Mouse (Mus musculus) ZHBTc4 (cell line): ENCODE data around the gene Ube2q2.
"Not testable (repeated sequence)": the region's sequence is repeated elsewhere in the genome, so short reads cannot be mapped to it uniquely, and the experiment has no call there.

Source experiments
- DNase-seq: peaks from one replicate; pipeline ENCODE4 v3.0.0-alpha.2; 2011; ENCODE audit warnings: low read depth, low spot score

Ube2q2 gene

DNA sequence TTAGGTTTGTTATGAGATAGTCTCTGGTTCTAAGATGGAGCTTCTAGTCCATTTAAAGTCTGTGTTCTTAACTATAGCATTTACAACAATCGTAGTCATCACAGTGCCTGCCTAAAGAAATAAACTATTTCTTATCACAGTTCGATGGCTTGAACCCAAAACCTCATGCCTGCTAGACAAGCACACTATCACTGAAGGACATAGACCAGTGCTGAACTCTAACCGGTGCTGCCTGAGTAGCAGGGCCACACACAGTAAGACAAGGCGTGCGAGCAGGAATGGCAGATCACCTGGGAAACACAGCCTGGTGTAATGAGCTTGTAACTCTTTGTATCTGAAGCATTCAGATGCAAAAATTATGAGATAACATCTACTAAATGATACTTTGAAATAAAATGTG, 92.2 kb downstream of the Ube2q2 start:
- DNase-seq = no peak

DNA sequence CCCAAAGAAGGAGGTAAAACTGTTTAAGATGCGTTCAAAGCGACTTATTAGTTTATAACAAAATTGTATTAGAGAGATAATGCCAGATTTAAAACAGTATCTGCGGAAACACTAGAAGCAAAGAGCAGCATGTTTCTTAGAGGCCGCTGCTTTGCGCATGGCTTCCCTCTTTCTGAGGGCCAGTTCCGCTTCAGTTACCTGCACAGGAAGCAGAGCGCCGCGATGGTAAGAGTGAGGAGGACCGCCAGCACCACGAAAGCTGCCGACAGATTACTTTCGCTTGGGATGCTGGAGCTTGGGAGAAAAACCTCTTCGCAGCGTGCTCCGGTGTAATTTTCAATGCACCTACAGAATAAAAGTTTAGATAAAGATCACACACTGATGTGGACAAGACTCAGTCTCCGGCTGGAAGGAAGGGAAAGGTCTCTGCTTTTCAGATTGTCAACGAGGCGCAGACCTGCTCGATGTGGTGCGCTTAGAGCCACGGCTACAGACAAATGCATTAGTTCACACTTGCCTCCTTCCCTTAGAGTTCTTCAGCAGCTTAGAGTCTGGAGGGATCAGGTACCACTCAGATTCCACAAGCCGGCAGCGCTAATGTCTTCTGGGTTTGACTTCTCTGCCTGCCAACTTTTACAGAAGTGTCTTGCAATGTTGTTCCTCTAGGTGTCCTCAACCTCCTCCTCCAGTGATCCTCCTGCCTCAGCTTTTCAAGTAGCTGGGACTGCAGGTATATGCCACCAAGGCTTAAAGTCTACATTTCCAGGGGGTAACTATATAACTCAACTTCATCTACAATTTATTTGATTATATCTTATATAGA, 93.4 kb downstream of the Ube2q2 start:
- DNase-seq = peak; percentile 66

DNA sequence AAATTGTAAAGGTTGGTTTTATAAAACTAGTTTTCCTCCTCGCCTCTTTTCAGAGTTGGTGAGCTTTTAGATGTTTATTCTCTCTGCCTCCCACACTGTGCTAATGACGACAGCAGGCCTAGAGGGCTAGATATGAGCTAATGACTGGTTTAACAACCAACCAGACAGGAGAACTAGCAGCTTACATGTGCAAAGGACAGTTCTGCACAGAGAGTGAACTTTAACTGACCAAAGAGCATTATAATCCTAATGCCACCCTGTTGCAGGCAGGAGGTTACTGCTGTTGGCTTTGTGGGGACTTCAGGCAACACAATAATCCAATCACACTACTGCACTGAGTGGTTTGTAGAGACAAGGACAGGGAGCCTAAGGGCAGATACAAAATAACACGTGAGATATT, 94.6 kb downstream of the Ube2q2 start:
- no peak for DNase-seq

DNA sequence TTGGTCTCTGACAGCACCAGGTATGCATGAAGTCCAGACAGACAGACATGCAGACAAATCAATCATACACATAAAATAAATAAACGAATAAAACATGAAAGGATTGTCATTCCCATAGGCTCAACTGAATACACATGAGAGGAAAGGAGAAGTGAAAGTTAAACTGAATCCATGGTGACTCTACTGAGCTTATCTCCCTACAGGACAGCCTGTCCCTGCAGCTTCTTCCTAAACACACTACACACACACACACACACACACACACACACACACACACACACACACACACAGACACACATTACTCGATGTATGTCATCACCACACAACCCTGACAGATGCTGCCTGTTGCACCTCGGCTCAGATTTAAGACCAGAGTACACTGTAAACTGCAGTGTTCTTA, 95.4 kb downstream of the Ube2q2 start:
- DNase-seq = no peak

DNA sequence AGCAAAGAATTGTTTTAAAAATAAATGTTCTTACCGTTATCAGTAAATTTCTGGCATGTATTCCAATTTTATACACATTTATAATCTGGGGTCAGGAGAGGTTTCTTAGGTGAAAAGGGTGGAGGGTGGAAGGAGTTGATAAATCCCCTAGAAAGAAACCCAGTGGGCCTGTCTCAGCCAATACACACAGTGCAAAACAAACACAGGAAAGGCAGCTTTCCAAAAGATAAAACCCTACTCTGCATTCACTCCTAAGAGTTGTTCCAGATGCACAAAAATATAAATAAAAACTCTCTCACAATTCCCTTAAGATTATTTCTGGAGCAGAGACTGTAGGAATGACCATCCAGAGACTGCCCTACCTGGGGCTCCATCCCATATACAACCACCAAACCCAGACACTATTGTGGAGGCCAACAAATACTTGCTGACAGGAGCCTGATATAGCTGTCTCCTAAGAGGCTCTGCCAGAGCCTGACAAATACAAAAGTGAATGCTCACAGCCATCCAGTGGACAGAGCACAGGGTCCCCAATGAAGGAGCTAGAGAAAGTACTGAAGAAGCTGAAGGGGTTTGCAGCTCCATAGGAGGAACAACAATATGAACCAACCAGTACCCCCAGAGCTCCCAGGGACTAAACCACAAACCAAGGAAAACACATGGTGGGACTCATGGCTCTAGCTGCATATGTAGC, 96.5 kb downstream of the Ube2q2 start:
- not testable (repeated sequence) for DNase-seq

DNA sequence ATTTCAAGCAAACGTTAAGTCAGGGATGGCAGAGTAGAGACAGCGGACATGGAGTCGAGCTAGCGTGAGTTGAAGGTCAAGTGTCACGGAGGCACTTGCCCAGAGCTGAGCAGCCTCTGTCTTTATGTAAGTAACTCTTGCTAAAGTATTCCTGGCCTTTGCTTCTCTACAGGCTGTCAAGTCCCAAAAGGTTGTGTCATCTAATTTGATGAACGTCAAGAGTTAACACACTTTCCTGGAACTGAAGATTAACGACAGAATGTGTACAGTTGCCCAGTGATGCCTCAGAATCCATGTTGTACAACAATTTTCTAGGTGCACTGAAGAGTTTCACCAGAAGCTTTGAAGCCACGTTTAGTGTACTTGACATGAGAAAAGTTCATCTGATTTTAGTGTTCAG, 97.8 kb downstream of the Ube2q2 start:
- no peak for DNase-seq

DNA sequence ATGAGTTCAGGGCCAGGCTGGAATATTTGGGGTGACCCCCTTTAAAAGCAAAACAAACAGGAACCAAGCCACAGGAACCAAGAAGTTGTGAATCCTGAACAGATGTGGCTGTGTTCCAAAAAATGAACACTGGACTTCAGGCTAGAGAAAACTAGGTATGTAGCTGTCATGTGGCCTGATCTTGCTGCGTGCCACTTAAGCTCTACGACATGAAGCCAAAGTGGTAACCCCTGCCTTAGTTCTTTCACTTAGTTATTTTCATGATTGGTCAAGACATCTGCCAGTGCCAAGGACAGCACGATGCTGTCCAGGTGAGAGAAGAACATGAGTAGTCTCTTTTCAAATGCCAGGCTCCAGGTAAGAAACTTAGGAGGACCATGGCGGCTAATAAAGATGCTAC, 98.3 kb downstream of the Ube2q2 start:
- no peak for DNase-seq

DNA sequence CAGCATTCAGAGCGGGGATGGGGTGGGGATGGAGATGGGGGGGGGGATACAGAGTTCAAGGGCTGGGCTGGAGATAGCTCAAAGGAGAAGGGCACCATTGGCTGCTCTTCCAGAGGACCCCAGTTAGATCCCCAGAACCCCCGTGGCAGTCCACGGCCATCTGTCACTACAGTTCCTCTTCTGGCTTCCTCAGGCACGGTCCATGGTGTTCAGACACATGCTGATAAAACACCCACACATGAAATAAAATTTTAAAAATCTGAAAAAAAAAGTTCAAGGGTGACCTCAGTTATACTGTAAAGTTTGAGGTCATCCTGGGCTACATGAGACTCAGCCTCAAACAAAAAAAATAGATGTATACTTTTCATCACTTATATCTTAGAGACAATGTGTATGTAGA, 99.8 kb downstream of the Ube2q2 start:
- no peak for DNase-seq

DNA sequence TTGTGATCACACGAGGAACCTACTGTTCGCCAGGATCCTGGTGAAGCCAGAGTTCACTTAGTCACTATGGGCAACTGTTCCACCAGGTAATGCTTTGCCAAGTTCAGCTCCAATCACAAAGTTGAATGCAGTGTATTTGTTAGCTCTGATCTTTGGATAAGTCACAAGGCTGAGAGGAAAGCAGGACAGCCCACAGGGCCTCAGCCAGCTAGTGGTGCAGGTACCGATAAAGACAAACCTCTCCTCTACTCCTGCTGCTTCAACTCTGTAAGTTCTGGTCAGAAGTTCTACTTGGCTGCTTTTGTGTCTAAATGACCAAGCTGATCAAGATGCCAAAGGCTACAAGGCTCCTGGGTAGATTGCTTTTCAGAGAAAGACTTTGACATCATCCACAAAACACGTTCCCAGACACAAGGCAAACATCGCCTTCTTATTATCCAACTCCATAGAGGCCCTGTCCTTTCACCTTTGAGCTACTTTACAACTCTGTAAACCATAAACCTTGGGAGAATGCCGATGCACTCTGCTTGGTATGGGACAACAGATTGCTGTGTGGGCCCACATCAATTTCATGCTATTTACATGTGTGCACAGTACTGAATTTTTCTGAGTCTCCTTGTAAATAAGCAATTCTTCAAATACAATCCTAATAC, 102.1 kb downstream of the Ube2q2 start:
- DNase-seq = no peak

DNA sequence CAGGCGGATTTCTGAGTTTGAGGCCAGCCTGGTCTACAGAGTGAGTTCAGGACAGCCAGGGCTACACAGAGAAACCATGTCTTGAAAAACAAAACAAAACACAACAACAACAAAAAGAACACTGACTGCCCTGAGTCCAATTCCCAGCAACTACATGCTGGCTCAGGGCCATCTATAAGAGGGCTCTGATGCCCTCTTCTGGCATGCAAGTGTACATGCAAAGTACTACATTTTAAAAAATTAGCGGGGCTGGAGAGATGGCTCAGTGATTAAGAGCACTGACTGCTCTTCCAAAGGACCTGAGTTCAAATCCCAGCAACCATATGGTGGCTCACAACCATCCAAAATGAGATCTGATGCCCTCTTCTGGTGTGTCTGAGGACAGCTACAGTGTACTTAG, 103.4 kb downstream of the Ube2q2 start:
- peak; percentile 71 for DNase-seq

DNA sequence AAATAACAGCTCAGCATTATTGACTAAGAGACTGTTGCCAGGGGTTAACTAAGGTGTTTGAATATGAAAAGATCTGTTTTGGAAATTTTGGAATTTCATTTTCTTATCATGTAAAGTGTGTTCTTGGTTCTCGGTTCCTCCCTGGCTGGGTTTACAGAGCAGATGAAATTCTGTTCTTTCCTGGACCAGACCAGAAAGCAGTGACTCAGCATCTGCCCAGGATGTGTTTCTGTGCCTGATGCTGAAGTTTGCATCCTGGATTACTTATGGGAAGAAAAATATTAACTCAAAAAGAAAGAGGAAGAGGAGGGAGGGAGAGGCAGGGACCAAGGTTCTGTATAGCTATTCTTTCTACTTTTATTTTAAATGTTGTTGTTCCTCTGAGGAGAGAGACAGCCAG, 105.2 kb downstream of the Ube2q2 start:
- DNase-seq = no peak

DNA sequence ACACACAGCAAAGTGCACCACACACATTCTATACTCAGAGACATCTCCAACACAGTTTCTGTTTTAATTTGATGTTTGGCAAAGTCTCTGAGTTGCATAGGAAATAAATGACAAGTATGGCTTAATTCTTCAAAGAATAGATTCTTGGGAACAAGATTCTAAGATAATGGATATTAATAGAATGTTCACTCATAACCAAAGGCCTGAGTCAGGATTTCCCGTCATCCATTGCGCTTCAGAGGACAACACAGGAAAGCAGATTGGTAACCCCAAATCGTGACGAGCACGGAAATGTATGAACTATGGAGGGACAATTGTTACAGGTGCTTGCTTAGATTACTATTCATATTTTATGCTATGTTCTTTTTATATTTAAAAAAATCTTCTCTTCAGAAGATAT, 106.4 kb downstream of the Ube2q2 start:
- DNase-seq = no peak

DNA sequence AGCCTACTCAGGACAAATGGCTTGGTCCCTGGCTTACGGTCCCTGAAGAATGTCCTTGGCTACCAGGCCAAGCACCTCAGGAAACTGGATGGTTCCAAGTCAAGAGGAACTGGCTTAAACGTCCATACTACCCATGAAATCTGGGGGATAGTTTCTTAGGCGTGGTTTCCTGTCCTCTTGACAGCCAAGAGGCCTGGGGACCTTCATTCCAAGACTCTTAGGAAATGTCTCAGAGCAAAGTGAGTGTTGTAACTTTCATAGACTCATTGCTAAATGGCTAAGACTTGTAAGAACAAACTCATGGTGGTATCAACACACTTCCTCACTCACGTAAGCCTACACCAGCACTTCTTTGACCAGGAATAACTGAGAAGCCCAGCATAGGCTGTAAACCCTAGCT, 107.0 kb downstream of the Ube2q2 start:
- DNase-seq = no peak

DNA sequence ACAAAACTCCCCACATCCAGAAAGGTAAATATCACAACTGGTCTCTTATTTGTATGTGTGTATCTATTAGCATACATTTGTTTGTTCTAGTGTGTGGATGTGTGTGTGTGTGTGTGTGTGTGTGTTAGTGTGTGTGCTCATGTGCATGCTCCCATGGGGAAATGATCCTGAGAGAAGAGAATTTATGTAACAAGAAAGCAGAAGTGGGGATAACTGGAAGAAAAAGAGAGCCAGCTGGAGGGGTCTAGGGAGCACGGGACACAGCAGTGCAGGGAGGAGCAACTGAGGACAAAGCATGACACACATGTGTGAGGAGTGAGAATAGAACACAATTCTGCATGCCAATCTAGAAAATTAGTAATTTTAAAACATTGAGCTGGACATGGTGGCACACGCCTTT, 108.5 kb downstream of the Ube2q2 start:
- no peak for DNase-seq
